Mouse (Mus musculus): Measurements from ENCODE around the gene Klf11.
A peak's percentile ranks its signal among the peaks of the same experiment; 100 is the strongest.

DNA sequence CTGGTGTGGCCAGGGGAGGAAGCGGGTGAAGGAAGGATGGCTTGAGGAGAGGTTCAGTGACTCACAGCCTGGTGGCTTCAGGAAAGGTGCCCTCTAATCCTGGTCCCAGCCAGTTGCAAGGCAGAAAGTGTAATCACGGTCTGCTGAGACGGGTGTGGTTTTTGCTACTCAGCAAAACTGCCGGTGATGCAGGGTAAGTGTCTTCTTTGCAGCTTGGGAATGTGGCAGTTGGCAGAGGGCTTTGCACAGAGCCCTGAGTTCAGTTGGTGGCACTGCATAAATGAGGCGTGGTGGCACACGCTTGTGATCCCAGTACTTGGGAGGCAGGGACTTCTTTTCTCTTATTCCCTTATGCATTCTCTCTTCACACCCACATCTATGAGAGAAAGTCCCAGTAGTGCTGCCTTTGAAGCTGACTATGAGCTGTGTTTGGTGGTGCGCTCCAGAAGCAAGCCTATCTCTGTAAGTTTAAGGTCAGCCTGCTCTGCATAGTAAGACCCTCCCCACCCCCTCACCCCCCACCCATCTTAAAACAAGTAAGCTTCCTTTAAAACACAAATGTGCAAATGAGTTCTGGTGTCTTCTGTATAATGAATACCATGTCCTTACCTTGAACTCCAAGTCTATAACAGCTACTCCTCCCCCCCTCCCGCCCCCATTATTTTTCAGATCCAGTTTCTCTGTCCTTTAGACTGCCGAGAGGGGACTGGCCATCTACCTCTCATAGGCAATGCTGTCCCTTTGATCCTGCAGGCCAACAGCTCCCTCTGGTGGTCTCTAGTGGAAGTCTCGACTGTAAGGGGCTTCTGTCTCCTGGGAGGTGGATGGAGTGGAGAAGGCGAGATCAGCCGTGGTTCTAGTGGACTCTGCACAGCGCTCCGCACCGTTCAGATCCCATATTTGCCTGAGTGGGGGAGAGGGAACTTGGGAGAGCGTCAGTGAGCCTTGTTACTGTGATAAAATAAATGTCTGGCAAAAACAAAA lies 45.7 kb downstream of the Klf11 start:
- TF ChIP-seq NANOG (IDR thresholded peaks at IDR 0.05; ENCODE audit: borderline replicate concordance, low read length): no peak
- TF ChIP-seq CTCF (conservative IDR thresholded peaks at IDR 0.05; ENCODE audit: low read length): peak; percentile 69
